Mouse (Mus musculus) neural tube, embryonic 14.5 days (tissue): ENCODE measurements around the gene Btg1. TPM values are rescaled to one million over a fixed set of nuclear protein-coding genes. Genes with fewer than 3 reads are reported as not detected.

ENCODE experiments used
- ATAC-seq: fragments of 200-750 bp; cut with Nextera tagmentation; 2 replicates; pipeline ENCODE4 v1.8.0; 2017; ENCODE audit warnings: low read depth, mild to moderate bottlenecking, moderate TSS enrichment, moderate library complexity
- H3K27ac ChIP-seq: fragments of 300-500 bp; sonication (generic); 2 replicates; pipeline ENCODE4 v1.5.1; 2014; ENCODE audit warnings: low read depth, mild to moderate bottlenecking, control low read depth, low read length, moderate library complexity, mixed read lengths
- H3K27me3 ChIP-seq: fragments of 300-500 bp; sonication (generic); 2 replicates; pipeline ENCODE4 v1.6.1; 2014; ENCODE audit warnings: low read length; ENCODE audit not compliant: control insufficient read depth, insufficient read depth
- H3K36me3 ChIP-seq: fragments of 300-500 bp; sonication (generic); 2 replicates; pipeline ENCODE4 v1.6.1; 2014; ENCODE audit warnings: low read length, mixed read lengths; ENCODE audit not compliant: control insufficient read depth, insufficient read depth
- H3K4me1 ChIP-seq: fragments of 300-500 bp; sonication (generic); 2 replicates; pipeline ENCODE4 v1.6.1; 2014; ENCODE audit warnings: low read length; ENCODE audit not compliant: control insufficient read depth, insufficient read depth
- H3K4me2 ChIP-seq: fragments of 300-500 bp; sonication (generic); 2 replicates; pipeline ENCODE4 v1.6.1; 2014; ENCODE audit warnings: mild to moderate bottlenecking, low read depth, low read length, control low read depth
- H3K4me3 ChIP-seq: fragments of 300-500 bp; sonication (generic); 2 replicates; pipeline ENCODE4 v1.5.1; 2014; ENCODE audit warnings: low read depth, low read length, control low read depth, mixed read lengths
- H3K9ac ChIP-seq: fragments of 300-500 bp; sonication (generic); replicated peaks from 2 replicates; pipeline ENCODE4 v1.6.1; 2014; ENCODE audit warnings: low read depth, mild to moderate bottlenecking, control low read depth, low read length, mixed read lengths
- H3K9me3 ChIP-seq: fragments of 300-500 bp; sonication (generic); 2 replicates; pipeline ENCODE4 v1.6.1; 2016; ENCODE audit warnings: low read length; ENCODE audit not compliant: control insufficient read depth
- WGBS: fragments of 180-500 bp; shearing (Covaris S2); extraction: QIAGEN DNeasy Blood & Tissue Kit; methylation state at CpG from one replicate; pipeline ENCODE4 v1.1.7; 2014; 5-methylcytosine and 5-hydroxymethylcytosine counted together
- polyA plus RNA-seq: library from polyadenylated mRNA; unstranded; fragments of >200 nt; fragmentation: Nextera tagmentation; extraction: Ambion mirVana; gene quantifications from 2 replicates; pipeline ENCODE4 v1.2.1, GENCODE M21; 2014

Gene Btg1
- polyA plus RNA-seq, 1 experiment from 2014 or later = 51.1 TPM

GRCm38 (mm10) chr10:96662976-96663375, 46.2 kb downstream of the Btg1 start:
- no peak overlapping the region for H3K4me3 ChIP-seq
- H3K4me2 ChIP-seq = no peak overlapping the region
- no peaks in the 10 kb centered on the region for H3K36me3 ChIP-seq
- H3K27me3 ChIP-seq = no peaks in the 10 kb centered on the region
- ATAC-seq = no peak
- no peaks in the 10 kb centered on the region for H3K9me3 ChIP-seq
- no peak overlapping the region for H3K9ac ChIP-seq
- H3K4me1 ChIP-seq = no peaks in the 10 kb centered on the region
- 97% methylated on average over 4 of the region's 4 CpGs for WGBS
- no peak overlapping the region for H3K27ac ChIP-seq

GRCm38 (mm10) chr10:96663739-96664430, 47.1 kb downstream of the Btg1 start:
- H3K4me2 ChIP-seq = no peak overlapping the region
- WGBS = 95% methylated on average over 9 of the region's 9 CpGs
- ATAC-seq = no peak

More at GRCm38 (mm10) chr10:96663739-96664430, 47.1 kb downstream of the Btg1 start:
- H3K4me1 ChIP-seq = no peaks in the 10 kb centered on the region
- H3K27ac ChIP-seq = no peak overlapping the region
- H3K4me3 ChIP-seq = no peak overlapping the region
- no peak overlapping the region for H3K9ac ChIP-seq
- H3K9me3 ChIP-seq = no peaks in the 10 kb centered on the region
- no peaks in the 10 kb centered on the region for H3K27me3 ChIP-seq
- no peaks in the 10 kb centered on the region for H3K36me3 ChIP-seq
